Mouse (Mus musculus): ENCODE data around the gene Klc1. TPM values are rescaled to one million over a fixed set of nuclear protein-coding genes. Genes with fewer than 3 reads are reported as not detected.

Klc1 gene
- total RNA-seq, 2 experiments from 2014 or later, result 716 to 729 TPM

DNA sequence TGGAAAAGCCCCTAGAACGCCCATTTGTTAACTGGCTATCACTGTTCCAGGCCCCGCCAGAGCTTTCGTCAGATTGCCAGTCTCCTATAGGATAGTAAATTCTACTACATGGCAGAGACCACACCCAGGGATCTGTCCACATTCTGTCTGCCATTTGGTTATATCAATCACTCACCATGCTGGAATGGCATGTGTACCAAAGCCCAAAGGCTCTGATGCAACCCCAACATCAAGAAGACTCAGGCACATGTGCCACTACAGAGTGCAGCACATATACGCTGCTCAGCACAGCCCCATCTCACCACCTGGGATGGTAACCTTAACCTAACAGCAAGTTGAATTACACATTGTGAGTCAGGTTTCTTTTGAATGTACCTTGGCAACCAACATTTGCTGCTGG is 87.3 kb downstream of the Klc1 start:
- intact Hi-C loops (cut with DNase I), result no loop called here
- DNase-seq, result no peak

DNA sequence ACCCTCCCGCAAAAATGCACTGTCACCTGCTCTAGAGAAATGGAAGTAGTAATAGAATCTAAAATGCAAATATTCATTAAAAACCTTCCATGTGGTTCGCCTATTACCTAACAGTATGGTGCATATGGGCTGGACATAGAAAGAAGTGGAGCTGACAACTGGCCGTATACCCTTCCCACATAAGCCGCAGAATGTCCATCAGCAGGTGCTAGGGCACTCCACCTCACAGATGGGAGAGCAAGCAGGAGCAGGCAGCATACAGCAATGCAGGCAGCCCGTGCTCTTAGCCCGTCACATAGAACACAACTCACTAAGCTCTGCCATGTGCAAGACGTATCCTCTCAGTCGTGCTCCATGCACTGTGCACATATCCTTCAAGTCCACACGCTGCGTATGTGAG is 88.2 kb downstream of the Klc1 start:
- no peak for DNase-seq
- intact Hi-C loops (cut with DNase I), result no loop called here

DNA sequence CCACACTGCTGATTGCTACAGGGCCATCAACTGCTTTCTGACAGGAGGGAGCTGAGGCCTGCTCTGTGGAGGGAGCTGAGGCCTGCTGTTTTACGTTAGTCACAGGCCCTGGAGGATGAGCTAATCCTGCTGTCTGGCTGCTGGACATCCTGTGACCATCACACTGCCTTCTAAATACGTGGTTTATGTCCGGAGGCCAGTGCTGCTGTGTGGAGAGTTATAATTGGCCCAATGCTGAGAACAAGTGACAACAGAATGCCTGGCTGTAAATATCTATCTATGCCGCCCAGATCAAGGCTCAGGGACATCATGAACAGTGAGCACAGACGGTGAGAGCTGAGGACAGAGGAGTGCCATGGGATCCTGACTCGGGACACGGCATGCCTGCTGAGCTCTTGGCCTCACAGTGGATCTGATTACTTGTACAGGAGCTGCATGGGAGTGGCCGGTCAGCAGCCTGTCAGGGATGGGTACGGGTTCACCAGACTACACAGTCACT is 89.7 kb downstream of the Klc1 start:
- intact Hi-C loops (cut with DNase I), result no loop called here
- no peak for DNase-seq

DNA sequence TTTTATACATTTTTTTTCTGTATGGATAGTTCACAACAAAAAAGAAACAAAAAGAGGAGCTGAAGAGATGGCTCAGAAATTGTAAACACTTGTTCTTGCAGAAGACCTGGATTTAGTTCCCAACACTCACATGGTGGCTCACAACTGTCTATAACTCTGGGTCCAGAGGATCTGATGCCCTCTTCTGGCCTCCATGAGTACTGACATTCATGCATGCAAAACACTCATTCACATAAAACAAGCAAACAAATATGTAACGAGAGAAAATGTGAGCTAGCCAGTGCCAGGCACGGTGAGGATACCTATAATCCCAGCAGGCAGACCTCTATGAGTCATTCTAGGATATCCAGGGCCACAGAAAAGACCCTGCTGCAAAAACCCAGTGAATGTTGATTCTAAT is 92.6 kb downstream of the Klc1 start:
- intact Hi-C loops (cut with DNase I), result no loop called here
- DNase-seq, result no peak

DNA sequence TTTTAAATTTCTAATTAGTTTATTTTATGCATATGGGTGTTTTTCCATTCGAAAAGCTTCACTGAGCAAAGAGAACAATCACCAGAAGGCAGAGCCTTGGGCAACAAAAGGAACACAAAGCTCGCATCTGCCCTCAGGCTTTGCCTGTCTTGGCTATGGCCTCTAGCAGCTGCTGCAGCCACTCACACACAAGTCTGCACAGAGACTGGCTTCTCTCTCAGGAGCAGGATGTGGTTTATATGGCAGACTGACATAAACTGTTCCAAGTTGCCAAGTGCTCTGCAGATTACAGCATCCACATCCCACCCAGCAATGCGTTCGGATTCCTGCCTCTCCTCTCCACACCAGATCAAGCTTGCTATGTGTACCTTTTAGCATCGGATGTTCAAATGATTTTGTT is 93.1 kb downstream of the Klc1 start:
- peak; percentile 40 for DNase-seq
- intact Hi-C loops (cut with DNase I), result no loop called here

DNA sequence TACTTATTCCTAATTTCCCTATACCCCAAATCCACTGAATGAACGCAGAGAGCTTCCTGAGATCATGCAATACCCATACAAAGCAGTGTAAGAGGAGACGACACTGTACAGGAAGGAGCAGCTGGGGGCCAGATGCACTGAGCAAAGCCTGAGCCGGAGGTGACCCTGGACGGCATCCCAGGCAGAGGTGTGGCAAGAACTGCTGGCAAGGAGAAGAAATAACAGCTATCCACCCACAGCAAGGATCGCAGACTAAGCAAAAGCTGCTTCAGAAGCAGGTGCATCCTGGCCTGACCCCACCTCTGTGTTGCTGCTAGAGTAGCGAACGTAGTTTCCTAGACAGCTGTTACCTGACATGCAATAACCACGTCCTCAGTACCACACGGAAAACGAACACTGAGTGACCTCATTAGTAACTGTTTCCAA is 94.4 kb downstream of the Klc1 start:
- DNase-seq, result no peak

DNA sequence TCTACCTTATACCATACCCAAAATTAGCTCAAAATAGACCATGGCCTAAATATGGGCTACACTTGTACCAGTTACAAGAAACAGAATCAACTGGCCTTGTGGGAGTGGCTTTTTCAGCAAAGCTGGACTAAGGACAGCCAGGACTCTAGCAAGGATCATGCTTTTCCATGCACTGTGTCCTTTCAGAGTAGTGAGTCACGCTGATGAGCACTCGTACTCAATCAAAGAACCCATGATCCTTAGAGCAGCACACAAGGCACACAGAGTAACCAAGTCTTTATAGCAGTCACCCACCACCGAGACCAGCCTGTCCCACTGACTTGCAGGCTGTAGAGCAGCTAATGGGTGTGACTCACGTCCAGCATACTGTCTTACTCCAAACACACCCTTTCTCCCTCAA is 94.9 kb downstream of the Klc1 start:
- DNase-seq, result no peak

More for the DNA sequence above, 94.4 kb downstream of the Klc1 start:
- intact Hi-C loops (cut with DNase I), result no loop called here

DNA sequence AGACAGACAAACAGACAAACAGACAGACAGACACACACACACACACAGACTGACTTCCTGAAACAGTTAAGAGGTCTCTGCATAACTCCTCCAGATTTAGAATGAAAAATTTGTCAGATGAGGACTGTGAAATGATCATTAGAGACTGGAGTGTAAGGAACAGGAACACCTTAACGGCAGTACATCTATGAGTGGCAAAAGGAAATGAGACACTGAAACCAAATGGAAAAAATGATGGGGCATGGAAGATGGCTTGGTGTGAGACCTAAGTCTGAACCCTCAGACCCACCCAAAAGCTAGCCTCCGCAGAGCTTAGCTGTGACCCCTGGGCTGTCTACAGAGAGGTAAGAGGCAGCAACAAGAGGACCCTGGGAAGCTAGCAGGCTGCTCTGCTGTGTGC is 96.8 kb downstream of the Klc1 start:
- no peak for DNase-seq
- intact Hi-C loops (cut with DNase I), result no loop called here

More for the DNA sequence above, 94.9 kb downstream of the Klc1 start:
- intact Hi-C loops (cut with DNase I), result no loop called here

Other genes starting within 250 kb of the Klc1 start
- gene Eif5, start 220.8 kb upstream of the Klc1 start, total RNA-seq (2021), result 100 to 1,000 TPM; 270 to 278 TPM
- 100 to 1,000 TPM; 139 to 141 TPM for gene Mark3, start 184.3 kb upstream of the Klc1 start, total RNA-seq (2021)
- 100 to 1,000 TPM; 638 to 668 TPM for gene Ckb, start 86.5 kb upstream of the Klc1 start, total RNA-seq (2021)
- 10 to 100 TPM; 21.3 to 22.0 TPM for gene Trmt61a, start 80.7 kb upstream of the Klc1 start, total RNA-seq (2021)
- 10 to 100 TPM; 42.0 to 43.6 TPM for gene Bag5, start 45.6 kb upstream of the Klc1 start, total RNA-seq (2021)
- 10 to 100 TPM; 27.0 to 33.0 TPM for gene Apopt1, start 45.6 kb upstream of the Klc1 start, total RNA-seq (2021)
- gene Xrcc3, start 55.0 kb downstream of the Klc1 start, total RNA-seq (2021), result 1 to 10 TPM; 1.5 to 2.2 TPM
- 10 to 100 TPM; 11.6 to 12.6 TPM for gene Zfyve21, start 55.3 kb downstream of the Klc1 start, total RNA-seq (2021)
- gene Ppp1r13b, start 149.3 kb downstream of the Klc1 start, total RNA-seq (2021), result 10 to 100 TPM; 58.1 to 60.3 TPM
- 100 to 1,000 TPM; 363 to 384 TPM for gene Atp5mpl, start 208.1 kb downstream of the Klc1 start, total RNA-seq (2021)
- gene Tdrd9, start 212.7 kb downstream of the Klc1 start, total RNA-seq (2021), result under 1 TPM; 0.34 to 0.56 TPM
- gene Rd3l, start 222.5 kb downstream of the Klc1 start, total RNA-seq (2021), result not detected

Measured in left cerebral cortex, postnatal 4 days (tissue).